Mouse (Mus musculus) bone marrow macrophage, adult 2 months (primary cell): ENCODE results near the gene Eml5. TPM values are rescaled to one million over a fixed set of nuclear protein-coding genes. Genes with fewer than 3 reads are reported as not detected.
A peak's percentile ranks its signal among the peaks of the same experiment; 100 is the strongest.

Source experiments
- H3K27ac ChIP-seq: 2 replicates; pipeline ENCODE4 v1.5.1; 2012; ENCODE audit warnings: low read depth, low read length; ENCODE audit not compliant: insufficient read depth
- H3K4me1 ChIP-seq: 2 replicates; pipeline ENCODE4 v1.6.1; 2012; ENCODE audit warnings: low read length; ENCODE audit not compliant: control insufficient read depth, insufficient read depth
- H3K4me3 ChIP-seq: 2 replicates; pipeline ENCODE4 v1.5.1; 2012; ENCODE audit warnings: mild to moderate bottlenecking, low read length, moderate library complexity; ENCODE audit not compliant: insufficient read depth
- CTCF ChIP-seq: IDR thresholded peaks from 2 replicates; pipeline ENCODE4 v1.5.1; 2012; ENCODE audit warnings: low read depth, mild to moderate bottlenecking, low read length, moderate library complexity
- POLR2A ChIP-seq: IDR thresholded peaks from 2 replicates; pipeline ENCODE4 v1.6.1; 2012; ENCODE audit warnings: mild to moderate bottlenecking, low read depth, low read length, borderline replicate concordance
- polyA plus RNA-seq: library from polyadenylated mRNA; stranded (reverse); fragments of >200 nt; gene quantifications from 2 replicates; pipeline ENCODE4 v1.2.4, GENCODE M21; 2012; ENCODE audit not compliant: missing spikeins, insufficient read depth, insufficient read length

Gene Eml5
- polyA plus RNA-seq, 1 experiment = 3.4 TPM

DNA sequence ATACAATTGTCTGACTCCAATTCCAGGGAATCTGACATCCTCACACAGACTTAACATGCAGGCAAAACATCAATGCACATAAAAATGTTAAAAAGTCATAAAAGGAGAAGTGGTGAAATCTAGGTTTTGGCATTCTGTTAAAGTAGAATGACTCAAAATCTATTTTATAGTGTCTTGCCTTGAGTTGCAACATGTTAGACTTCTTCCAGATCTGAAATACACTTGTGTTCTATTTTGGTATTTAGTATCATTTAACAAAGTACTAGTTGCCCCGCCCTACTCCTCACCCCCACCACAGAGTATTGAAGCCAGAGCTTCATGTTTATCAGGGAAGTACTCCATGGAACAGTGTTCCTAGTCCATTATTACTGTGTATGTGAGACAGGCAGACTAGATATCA, 117.0 kb downstream of the Eml5 start:
- Histone ChIP-seq H3K4me3 (no peak overlapping the region), H3K27ac (0 out of 2 replicates have a peak overlapping the region, but pooled peaks have one; percentile 0), H3K4me1 (peaks cover 5% of the 10 kb centered on the region)
- no peak for TF ChIP-seq POLR2A
- no peak for TF ChIP-seq CTCF

- Histone ChIP-seq H3K4me3 (no peak overlapping the region), H3K27ac (no peak overlapping the region), H3K4me1 (peaks cover 18% of the 10 kb centered on the region)
- no peak for TF ChIP-seq POLR2A
- TF ChIP-seq CTCF = 0 out of 2 replicates have a peak, but pooled peaks have one; percentile 13
Measured at GRCm38 (mm10) chr12:98779148-98779547, 122.1 kb downstream of the Eml5 start.

DNA sequence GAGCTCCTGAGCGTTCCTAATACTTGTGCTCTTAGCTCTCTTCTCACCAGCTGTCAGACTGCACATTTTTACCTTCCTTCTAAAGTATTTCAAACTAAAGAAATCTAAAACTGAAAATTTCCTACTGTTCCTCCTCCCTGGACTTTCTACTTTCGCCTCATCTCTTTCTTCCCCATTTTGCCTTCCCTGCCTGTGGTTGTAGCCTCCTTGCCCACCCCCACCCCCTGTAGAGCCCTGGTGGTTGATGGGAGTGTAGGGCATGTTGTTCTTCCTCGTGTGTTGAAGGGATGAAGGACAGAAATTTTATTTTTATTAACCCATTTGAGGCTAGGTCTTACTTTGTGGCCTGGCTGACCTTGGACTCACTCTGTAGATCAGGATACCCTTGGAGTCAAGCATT, 123.8 kb downstream of the Eml5 start:
- no peak for TF ChIP-seq POLR2A
- no peak for TF ChIP-seq CTCF
- Histone ChIP-seq H3K27ac (0 out of 2 replicates have a peak overlapping the region, but pooled peaks have one; percentile 7), H3K4me1 (peaks cover 22% of the 10 kb centered on the region), H3K4me3 (no peak overlapping the region)

- TF ChIP-seq POLR2A (no peak), CTCF (no peak)
- Histone ChIP-seq H3K4me3 (no peak overlapping the region), H3K27ac (no peak overlapping the region), H3K4me1 (no peaks in the 10 kb centered on the region)
Measured at GRCm38 (mm10) chr12:98766241-98766640, 135.0 kb downstream of the Eml5 start.

GRCm38 (mm10) chr12:98759700-98760099, 141.6 kb downstream of the Eml5 start:
- TF ChIP-seq POLR2A (no peak), CTCF (no peak)
- Histone ChIP-seq H3K4me3 (no peak overlapping the region), H3K27ac (no peak overlapping the region), H3K4me1 (peaks cover 6% of the 10 kb centered on the region)

DNA sequence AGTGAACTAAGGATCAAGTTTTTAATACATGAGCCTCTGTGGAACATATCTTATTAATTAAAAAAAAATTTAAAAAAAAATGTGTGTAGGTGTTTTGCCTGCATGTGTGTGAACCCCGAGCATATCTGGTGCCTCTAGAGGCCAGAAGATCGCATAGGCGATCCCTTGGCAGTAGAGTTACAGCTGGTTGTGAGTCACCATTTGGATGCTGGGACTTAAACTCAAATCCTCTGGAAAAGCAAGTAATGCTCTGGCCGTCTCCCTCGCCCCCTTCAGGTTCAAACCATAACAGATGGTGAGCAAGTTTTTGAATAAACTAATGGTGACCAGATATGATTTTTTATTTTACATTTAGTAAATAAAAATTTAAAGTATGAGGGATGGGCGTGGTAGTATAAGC, 143.6 kb downstream of the Eml5 start:
- TF ChIP-seq POLR2A = no peak
- no peak for TF ChIP-seq CTCF
- no peak overlapping the region for H3K4me3 ChIP-seq
- peaks cover 8% of the 10 kb centered on the region for H3K4me1 ChIP-seq
- no peak overlapping the region for H3K27ac ChIP-seq

DNA sequence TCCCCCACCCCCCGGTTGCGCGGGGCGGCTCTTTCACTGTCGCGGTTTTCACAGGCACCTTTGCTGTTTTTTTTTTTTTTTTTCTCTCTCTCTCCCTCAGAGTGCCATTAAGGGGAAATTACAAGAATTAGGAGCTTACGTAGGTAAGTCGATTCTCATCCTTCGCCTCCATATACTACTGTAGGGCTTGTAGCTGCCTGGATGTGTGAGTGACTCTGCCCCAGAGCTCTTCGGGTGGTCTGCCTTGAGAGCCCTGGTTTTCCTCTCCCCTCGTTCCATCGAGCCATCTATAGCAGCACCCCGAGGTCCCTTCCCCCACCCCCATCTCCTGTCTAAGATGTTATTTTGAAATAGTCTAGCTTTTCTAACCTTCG, 153.9 kb downstream of the Eml5 start:
- Histone ChIP-seq H3K27ac (peak overlapping the region; percentile 52; the same call in 1 of the 2 replicates), H3K4me3 (peak overlapping the region; percentile 88), H3K4me1 (peaks cover 11% of the 10 kb centered on the region; the same call in 1 of the 2 replicates)
- TF ChIP-seq POLR2A = no peak
- TF ChIP-seq CTCF = no peak

GRCm38 (mm10) chr12:98746746-98747379, 154.4 kb downstream of the Eml5 start, which contains the start of gene Zc3h14:
Gene Zc3h14 (plus strand): TSS chr12:98746964.
- H3K27ac ChIP-seq = peak within 1 kb of the TSS; percentile 52
- H3K4me1 ChIP-seq = peaks cover 11% of the 10 kb centered on the region; the same call in 1 of the 2 replicates
- peak within 1 kb of the TSS; percentile 88 for H3K4me3 ChIP-seq
- no peak for TF ChIP-seq POLR2A
- TF ChIP-seq CTCF = peak; percentile 75

- H3K4me3 ChIP-seq = no peak overlapping the region
- H3K27ac ChIP-seq = no peak overlapping the region
- peaks cover 11% of the 10 kb centered on the region; the same call in 1 of the 2 replicates for H3K4me1 ChIP-seq
- TF ChIP-seq CTCF (peak; percentile 73), POLR2A (no peak)
Measured at GRCm38 (mm10) chr12:98746131-98746530, 155.2 kb downstream of the Eml5 start.

DNA sequence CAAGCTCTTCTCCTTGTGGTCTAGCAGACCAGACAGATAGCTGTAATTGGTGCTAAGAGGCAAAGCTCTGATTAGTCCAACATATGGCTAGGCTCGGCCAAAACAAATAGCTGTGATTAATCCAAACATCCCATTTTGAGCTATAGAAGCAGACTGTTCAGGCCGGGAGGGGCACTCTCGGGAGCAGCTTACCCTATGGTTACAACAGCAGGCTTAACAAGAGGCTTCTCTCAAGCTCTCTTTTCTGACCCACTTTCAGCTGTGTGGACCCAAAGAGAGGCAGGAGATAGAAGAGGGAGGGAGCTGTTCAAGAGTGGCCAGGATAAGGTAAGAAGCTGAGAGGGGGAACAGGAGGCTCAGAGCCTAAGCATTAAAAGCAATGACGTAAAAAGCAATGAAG, 155.7 kb downstream of the Eml5 start:
- Histone ChIP-seq H3K4me1 (peaks cover 11% of the 10 kb centered on the region; the same call in 1 of the 2 replicates), H3K4me3 (no peak overlapping the region), H3K27ac (no peak overlapping the region)
- TF ChIP-seq POLR2A = no peak
- TF ChIP-seq CTCF = no peak

DNA sequence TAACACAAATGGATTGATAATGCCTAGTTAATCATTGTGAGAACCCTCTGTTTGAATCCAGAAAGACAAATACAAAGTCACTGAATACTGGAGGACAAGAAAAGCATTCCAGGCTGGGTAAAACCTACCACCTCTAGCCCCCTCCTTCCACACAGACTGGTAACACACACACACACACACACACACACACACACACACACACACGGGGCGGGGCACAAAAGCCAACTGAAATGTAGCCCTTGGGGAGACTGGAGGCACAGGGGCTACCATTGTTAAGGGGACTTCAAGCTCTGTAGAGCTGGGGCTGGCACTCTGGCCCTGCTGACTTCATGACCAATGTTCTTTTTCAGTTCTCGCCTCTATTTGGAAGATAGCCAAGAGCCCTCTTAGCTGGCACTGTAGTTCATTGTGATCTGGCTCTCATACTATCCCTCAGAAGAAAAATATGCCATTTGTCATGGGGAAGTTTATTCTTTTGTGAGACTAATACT, 160.2 kb downstream of the Eml5 start:
- no peak overlapping the region for H3K27ac ChIP-seq
- no peak overlapping the region for H3K4me3 ChIP-seq
- peaks cover 7% of the 10 kb centered on the region for H3K4me1 ChIP-seq
- TF ChIP-seq CTCF (no peak), POLR2A (no peak)
